Mouse (Mus musculus) brain, embryonic 14.5 days (tissue): ENCODE results near the gene Ccn2.
A peak's percentile ranks its signal among the peaks of the same experiment; 100 is the strongest.

Experiments
- CTCF ChIP-seq: fragments of 200-500 bp; IDR thresholded peaks from 2 replicates; pipeline ENCODE4 v1.5.1; 2012; ENCODE audit warnings: inconsistent platforms, mild to moderate bottlenecking, moderate library complexity, borderline replicate concordance; ENCODE audit not compliant: insufficient read depth, insufficient read length; ENCODE audit errors: extremely low read depth
- POLR2A ChIP-seq: fragments of 200-500 bp; IDR thresholded peaks from 2 replicates; pipeline ENCODE4 v1.6.1; 2012; ENCODE audit warnings: mild to moderate bottlenecking, inconsistent platforms, borderline replicate concordance; ENCODE audit not compliant: poor library complexity, insufficient read depth, insufficient read length, severe bottlenecking; ENCODE audit errors: extremely low read depth

GRCm38 (mm10) chr10:24621572-24621971 is 26.3 kb downstream of the Ccn2 start:
- TF ChIP-seq POLR2A (no peak), CTCF (peak; percentile 77)
